8 mouse cellular contexts compared by ENCODE assay signal in genomic region chr8:126583971-126584843, GRCm38 (mm10). TPM values are rescaled to one million over a fixed set of nuclear protein-coding genes. Genes with fewer than 3 reads are reported as not detected.
DNase-seq lines count a peak whose midpoint lies in the region; ATAC-seq and TF ChIP-seq lines count a peak whose summit lies in the region.

No protein-coding gene starts in this region.

- peaks cover 2% of the 10 kb centered on the region; the same call in 1 of the 2 replicates for H3K36me3 ChIP-seq in ES-E14 (ENCODE audit: control insufficient read depth, insufficient read depth, low read length, poor library complexity, severe bottlenecking)
- H3K36me3 ChIP-seq in forebrain, postnatal 0 days (ENCODE audit: insufficient read depth), result no peaks in the 10 kb centered on the region; the same call in 1 of the 2 replicates
- H3K36me3 ChIP-seq in neural tube, embryonic 14.5 days (ENCODE audit: control insufficient read depth, insufficient read depth, low read length), result peaks cover 5% of the 10 kb centered on the region; the same call in 1 of the 2 replicates

- peak; percentile 85 for ATAC-seq in forebrain, postnatal 0 days
- peak; percentile 79 for ATAC-seq in neural tube, embryonic 14.5 days (ENCODE audit: low read depth)

- TF ChIP-seq CTCF in cerebellum, adult 2 months (IDR thresholded peaks at IDR 0.05; ENCODE audit: borderline replicate concordance, insufficient read depth, low read depth, low read length), result 0 out of 2 replicates have a peak, but pooled peaks have one; percentile 16
- TF ChIP-seq CTCF in forebrain, postnatal 0 days (IDR thresholded peaks at IDR 0.05; ENCODE audit: low read depth), result no peak
- no peak for TF ChIP-seq CTCF in lung, adult 2 months (IDR thresholded peaks at IDR 0.05; ENCODE audit: insufficient read depth, low read length)

- H3K4me3 ChIP-seq in ES-E14 (ENCODE audit: insufficient read depth in 1 of 2, low read depth in 1 of 2, low read length in 2 of 2, poor library complexity in 1 of 2, severe bottlenecking in 1 of 2), result peak overlapping the region; percentile 56 to 63
- H3K4me3 ChIP-seq in cerebellum, adult 2 months (replicated peaks; ENCODE audit: insufficient read depth, low read depth, low read length), result peak overlapping the region; percentile 49
- peak overlapping the region; percentile 50 for H3K4me3 ChIP-seq in forebrain, postnatal 0 days (ENCODE audit: low read depth, low read length)
- H3K4me3 ChIP-seq in lung, adult 2 months (replicated peaks; ENCODE audit: extremely low read depth, low read depth, low read length), result peak overlapping the region; percentile 67
- H3K4me3 ChIP-seq in neural tube, embryonic 14.5 days (ENCODE audit: low read depth, low read length), result peak overlapping the region; percentile 46

- TF ChIP-seq POLR2A in cerebellum, adult 2 months (IDR thresholded peaks at IDR 0.05; ENCODE audit: borderline replicate concordance, insufficient read depth, low read length), result no peak
- peak; percentile 46; the same call in 1 of the 2 replicates for TF ChIP-seq POLR2A in lung, adult 2 months (IDR thresholded peaks at IDR 0.05; ENCODE audit: borderline replicate concordance, extremely low read depth, low read depth, low read length)

- peak overlapping the region; percentile 14; the same call in 1 of the 2 replicates for H3K27ac ChIP-seq in ES-E14 (ENCODE audit: insufficient read depth, low read depth, low read length, poor library complexity, severe bottlenecking)
- H3K27ac ChIP-seq in cerebellum, adult 2 months (ENCODE audit: insufficient read depth, low read length), result peak overlapping the region; percentile 88
- peak overlapping the region; percentile 85 for H3K27ac ChIP-seq in forebrain, postnatal 0 days (ENCODE audit: low read depth, low read length)
- H3K27ac ChIP-seq in neural tube, embryonic 14.5 days (ENCODE audit: low read depth, low read length), result peak overlapping the region; percentile 64

- peaks cover 7 to 21% of the 10 kb centered on the region in 2 experiments for H3K4me1 ChIP-seq in ES-E14 (ENCODE audit: control insufficient read depth in 2 of 2, insufficient read depth in 2 of 2, low read length in 2 of 2, poor library complexity in 1 of 2)
- peaks cover 22% of the 10 kb centered on the region for H3K4me1 ChIP-seq in cerebellum, adult 2 months (ENCODE audit: control insufficient read depth, insufficient read depth, low read length)
- H3K4me1 ChIP-seq in forebrain, postnatal 0 days (ENCODE audit: insufficient read depth), result peaks cover 17% of the 10 kb centered on the region; the same call in 1 of the 2 replicates
- H3K4me1 ChIP-seq in lung, adult 2 months (ENCODE audit: control insufficient read depth, insufficient read depth, low read length), result peaks cover 34% of the 10 kb centered on the region
- H3K4me1 ChIP-seq in neural tube, embryonic 14.5 days (ENCODE audit: control insufficient read depth, insufficient read depth, low read length), result peaks cover 51% of the 10 kb centered on the region

- intact Hi-C loops in heart, postnatal 25 days (cut with DNase I), result loop anchor here (2.0 to 5.0 kb wide), 3 partner anchors 15 to 218 kb away; no protein-coding TSS in a partner anchor

- peak overlapping the region; percentile 94 for H3K4me2 ChIP-seq in forebrain, postnatal 0 days (ENCODE audit: low read depth)
- H3K4me2 ChIP-seq in neural tube, embryonic 14.5 days (ENCODE audit: low read depth, low read length), result peak overlapping the region; percentile 82

- H3K27me3 ChIP-seq in cerebellum, adult 2 months (ENCODE audit: control insufficient read depth, insufficient read depth, low read length), result no peaks in the 10 kb centered on the region
- H3K27me3 ChIP-seq in forebrain, postnatal 0 days (ENCODE audit: insufficient read depth, low read length), result no peaks in the 10 kb centered on the region
- H3K27me3 ChIP-seq in neural tube, embryonic 14.5 days (ENCODE audit: control insufficient read depth, insufficient read depth, low read length), result no peaks in the 10 kb centered on the region

- under 1% methylated on average over 68 of the region's 68 CpGs for WGBS in cerebellum, adult 2 months
- under 1% methylated on average over 67 of the region's 68 CpGs for WGBS in forebrain, postnatal 0 days
- WGBS in lung, adult 2 months, result 1% methylated on average over 68 of the region's 68 CpGs
- under 1% methylated on average over 65 of the region's 68 CpGs for WGBS in neural tube, embryonic 14.5 days

- DNase-seq in ES-E14 (ENCODE audit: low read depth, low spot score), result no peak
- peak; percentile 78 to 80 for DNase-seq in cerebellum, adult 2 months
- DNase-seq in forebrain, postnatal 0 days, result peak; percentile 83
- DNase-seq in heart, postnatal 25 days (ENCODE audit: low spot score), result peak; percentile 81
- DNase-seq in kidney, postnatal 4 days, result peak; percentile 85 to 92
- DNase-seq in lung, adult 2 months, result peak; percentile 74
- DNase-seq in thymus, adult 18-20 months, result peak; percentile 80 to 89

- H3K9ac ChIP-seq in ES-E14 (ENCODE audit: insufficient read depth, low read depth, low read length, poor library complexity, severe bottlenecking), result peak overlapping the region; percentile 73
- peak overlapping the region; percentile 65 for H3K9ac ChIP-seq in forebrain, postnatal 0 days
- peak overlapping the region; percentile 39 for H3K9ac ChIP-seq in neural tube, embryonic 14.5 days (replicated peaks; ENCODE audit: low read depth, low read length)

- no peaks in the 10 kb centered on the region for H3K9me3 ChIP-seq in ES-E14 (ENCODE audit: control insufficient read depth, insufficient read depth, low read depth, low read length)
- no peaks in the 10 kb centered on the region for H3K9me3 ChIP-seq in forebrain, postnatal 0 days (ENCODE audit: low read length)
- no peaks in the 10 kb centered on the region for H3K9me3 ChIP-seq in neural tube, embryonic 14.5 days (ENCODE audit: control insufficient read depth, low read length)

- in situ Hi-C loops in ES-E14 (cut with MboI; ENCODE audit: low sequenced_read_pairs in 2 of 2, unreplicated experiment in 2 of 2), result no loop called here

TF ChIP-seq in ES-E14, 5 proteins besides CTCF, POLR2A, EP300 and RAD21:
- no peak for TF ChIP-seq CHD2 (IDR thresholded peaks at IDR 0.05; ENCODE audit: low read depth, low read length)
- TF ChIP-seq HCFC1 (IDR thresholded peaks at IDR 0.05; ENCODE audit: borderline replicate concordance, insufficient read depth, low read length), result peak; percentile 42; the same call in 1 of the 2 replicates

RNA-seq across cellular contexts. Expression of gene Irf2bp2, which starts 9.6 kb away (rescaled TPM):
- 21.9 and 25.7 TPM in 2 replicates for total RNA-seq in ES-E14 (2012; rRNA removed)
- 42.0 and 42.4 TPM in 2 replicates for polyA plus RNA-seq in cerebellum, adult 2 months (2012; rRNA removed)
- total RNA-seq in forebrain, postnatal 0 days (2014; rRNA removed), result 62.3 and 88.6 TPM in 2 replicates
- 6.8 and 8.4 TPM in 2 replicates for polyA plus RNA-seq in forebrain, postnatal 0 days (2015; fragmentation: Nextera tagmentation; extraction: Ambion mirVana)
- 10 to 100 TPM; 63.9 to 71.4 TPM for total RNA-seq in heart, postnatal 25 days (2021)
- 81.2 and 127 TPM in 2 replicates for polyA plus RNA-seq in lung, adult 2 months (2012; rRNA removed)
- polyA plus RNA-seq in neural tube, embryonic 14.5 days (2014; fragmentation: Nextera tagmentation; extraction: Ambion mirVana), result 8.5 and 8.8 TPM in 2 replicates

Comparison
In these comparisons a context has a peak if more than half of its experiments do, and no peak if none do; other contexts are left out.
1. H3K27ac ChIP-seq: peak in every context shown above with its lines; median percentile 88 in cerebellum, adult 2 months; 85 in forebrain, postnatal 0 days; 64 in neural tube, embryonic 14.5 days; 14 in ES-E14.